Mouse (Mus musculus): ENCODE measurements around the gene Ndufb3. TPM values are rescaled to one million over a fixed set of nuclear protein-coding genes. Genes with fewer than 3 reads are reported as not detected.
"Not testable (repeated sequence)": the region's sequence is repeated elsewhere in the genome, so short reads cannot be mapped to it uniquely, and the experiment has no call there.

The Ndufb3 gene
- polyA plus RNA-seq, 1 experiment: 241 TPM

- no peak for DNase-seq (ENCODE audit: extremely low spot score in 1 of 2, low spot score in 1 of 2)
Measured at GRCm38 (mm10) chr1:58616176-58616575, 30.0 kb downstream of the Ndufb3 start.

- DNase-seq (ENCODE audit: extremely low spot score in 1 of 2, low spot score in 1 of 2): peak in 1 of 2 experiments; percentile 16
Measured at GRCm38 (mm10) chr1:58617076-58617475, 30.9 kb downstream of the Ndufb3 start.

GRCm38 (mm10) chr1:58617978-58618668, 31.9 kb downstream of the Ndufb3 start:
- no peak for DNase-seq (ENCODE audit: extremely low spot score in 1 of 2, low spot score in 1 of 2)

- DNase-seq (ENCODE audit: extremely low spot score in 1 of 2, low spot score in 1 of 2): no peak
Measured at GRCm38 (mm10) chr1:58618766-58619165, 32.6 kb downstream of the Ndufb3 start.

DNA sequence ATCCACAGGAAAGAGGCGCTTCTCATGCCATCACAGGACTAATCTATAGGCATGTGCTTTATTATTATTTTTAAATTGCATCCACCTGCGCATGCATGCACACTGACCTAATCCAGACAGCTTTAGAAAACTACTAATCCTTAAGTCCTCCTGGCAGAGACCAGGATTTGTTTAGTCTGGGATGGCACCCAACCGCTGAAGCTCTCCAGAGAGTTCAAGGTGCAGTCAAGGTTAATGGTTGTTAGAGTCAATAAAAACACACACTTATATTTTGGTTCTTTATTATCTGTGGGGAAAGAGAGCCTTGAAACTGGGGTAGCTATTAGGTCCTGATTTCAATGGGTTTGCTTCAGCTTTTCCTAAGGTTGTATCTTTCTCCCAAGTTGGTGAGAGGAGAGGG, 35.1 kb downstream of the Ndufb3 start:
- no peak for DNase-seq (ENCODE audit: extremely low spot score in 1 of 2, low spot score in 1 of 2)

GRCm38 (mm10) chr1:58621996-58622748, 36.0 kb downstream of the Ndufb3 start:
- peak in 1 of 2 experiments; percentile 32 for DNase-seq (ENCODE audit: extremely low spot score in 1 of 2, low spot score in 1 of 2)

DNA sequence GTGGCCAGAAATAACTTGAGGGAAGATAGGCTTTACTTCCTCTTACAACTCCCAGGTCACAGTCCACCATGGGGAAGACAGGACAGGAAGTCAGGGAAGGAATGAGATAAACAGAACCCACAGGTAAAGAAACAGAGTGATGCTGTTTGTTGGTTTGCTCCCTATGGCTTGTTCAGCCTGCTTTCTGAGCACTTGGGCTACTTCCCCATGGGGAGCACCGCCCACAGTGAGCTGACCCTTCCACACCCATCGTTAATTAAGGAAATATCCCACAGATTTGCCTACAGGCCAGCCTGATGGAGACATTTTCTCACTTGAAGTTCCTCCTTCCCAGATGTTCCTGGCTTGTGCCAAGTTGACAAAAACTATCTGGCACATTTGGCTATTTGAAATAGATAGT, 42.7 kb downstream of the Ndufb3 start:
- not testable (repeated sequence) for DNase-seq (ENCODE audit: extremely low spot score in 1 of 2, low spot score in 1 of 2)

Other genes with a start within 250 kb of the Ndufb3 start
- gene Bzw1, start 193.5 kb upstream of the Ndufb3 start, polyA plus RNA-seq (2012; rRNA removed): 84.7 and 86.0 TPM in 2 replicates
- gene Clk1, start 162.3 kb upstream of the Ndufb3 start, polyA plus RNA-seq (2012; rRNA removed): 314 and 321 TPM in 2 replicates
- gene Nif3l1, start 141.2 kb upstream of the Ndufb3 start, polyA plus RNA-seq (2012; rRNA removed): 19.3 and 25.4 TPM in 2 replicates
- gene Ppil3, start 140.9 kb upstream of the Ndufb3 start, polyA plus RNA-seq (2012; rRNA removed): 28.7 and 30.7 TPM in 2 replicates
- gene Orc2, start 81.3 kb upstream of the Ndufb3 start, polyA plus RNA-seq (2012; rRNA removed): 21.1 and 25.8 TPM in 2 replicates
- 21.3 and 24.3 TPM in 2 replicates for gene Fam126b, start 61 bp upstream of the Ndufb3 start, polyA plus RNA-seq (2012; rRNA removed)
- gene Als2cr12, start 109.6 kb downstream of the Ndufb3 start, polyA plus RNA-seq (2012; rRNA removed): not detected in 2 replicates
- gene Cflar, start 125.1 kb downstream of the Ndufb3 start, polyA plus RNA-seq (2012; rRNA removed): 17.7 and 20.7 TPM in 2 replicates
- gene Casp8, start 209.0 kb downstream of the Ndufb3 start, polyA plus RNA-seq (2012; rRNA removed): 2.9 and 3.4 TPM in 2 replicates

Measured in frontal cortex, adult 2 months (tissue).